Mouse (Mus musculus) kidney, postnatal 0 days (tissue): ENCODE data around the gene Top1. TPM values are rescaled to one million over a fixed set of nuclear protein-coding genes. Genes with fewer than 3 reads are reported as not detected.

Experiments used
- ATAC-seq: fragments of 200-750 bp; cut with Nextera tagmentation; replicated peaks from 2 replicates; pipeline ENCODE4 v1.8.0; 2017; ENCODE audit warnings: low read depth, moderate number of reproducible peaks, moderate TSS enrichment, moderate library complexity; ENCODE audit not compliant: low FRiP score
- DNase-seq: peaks from one replicate; pipeline ENCODE4 v3.0.0-alpha.2; 2016; ENCODE audit warnings: low spot score
- H3K27ac ChIP-seq: fragments of 300-500 bp; sonication (generic); 2 replicates; pipeline ENCODE4 v1.5.1; 2014; ENCODE audit warnings: mild to moderate bottlenecking
- H3K27me3 ChIP-seq: fragments of 300-500 bp; sonication (generic); 2 replicates; pipeline ENCODE4 v1.6.1; 2014; ENCODE audit warnings: low read length, mixed read lengths; ENCODE audit not compliant: insufficient read depth
- H3K36me3 ChIP-seq: fragments of 300-500 bp; sonication (generic); 2 replicates; pipeline ENCODE4 v1.6.1; 2014; ENCODE audit warnings: low read length, mixed read lengths; ENCODE audit not compliant: insufficient read depth
- H3K4me1 ChIP-seq: fragments of 300-500 bp; sonication (generic); replicated peaks from 2 replicates; pipeline ENCODE4 v1.6.1; 2014; ENCODE audit warnings: antibody characterized with exemption, low read length, mixed read lengths; ENCODE audit not compliant: insufficient read depth
- H3K4me2 ChIP-seq: fragments of 300-500 bp; sonication (generic); 2 replicates; pipeline ENCODE4 v1.6.1; 2014; ENCODE audit warnings: mild to moderate bottlenecking, low read length, moderate library complexity, mixed read lengths
- H3K4me3 ChIP-seq: fragments of 300-500 bp; sonication (generic); replicated peaks from 2 replicates; pipeline ENCODE4 v1.5.1; 2014; ENCODE audit warnings: low read depth, low read length
- H3K9ac ChIP-seq: fragments of 300-500 bp; sonication (generic); 2 replicates; pipeline ENCODE4 v1.6.1; 2014; ENCODE audit warnings: low read depth, low read length
- H3K9me3 ChIP-seq: fragments of 300-500 bp; sonication (generic); replicated peaks from 2 replicates; pipeline ENCODE4 v1.6.1; 2016; ENCODE audit warnings: low read length, inconsistent platforms, mixed read lengths
- CTCF ChIP-seq: IDR thresholded peaks from 2 replicates; pipeline ENCODE4 v1.5.1; 2016; ENCODE audit warnings: antibody characterized with exemption, low read depth, mild to moderate bottlenecking, moderate library complexity
- WGBS: fragments of 180-500 bp; shearing (Covaris S2); extraction: QIAGEN DNeasy Blood & Tissue Kit; methylation state at CpG from one replicate; pipeline ENCODE4 v1.1.7; 2014; 5-methylcytosine and 5-hydroxymethylcytosine counted together
- polyA plus RNA-seq: library from polyadenylated mRNA; unstranded; fragments of >200 nt; fragmentation: Nextera tagmentation; extraction: Ambion mirVana; gene quantifications from 2 replicates; pipeline ENCODE4 v1.2.1, GENCODE M21; 2015

Gene Top1
- polyA plus RNA-seq, 1 experiment from 2014 or later, result 56.2 TPM

GRCm38 (mm10) chr2:160629528-160629830 is 16.2 kb upstream of the Top1 start:
- Histone ChIP-seq H3K36me3 (no peaks in the 10 kb centered on the region), H3K4me1 (no peaks in the 10 kb centered on the region), H3K4me2 (no peak overlapping the region), H3K4me3 (no peak overlapping the region), H3K9me3 (no peaks in the 10 kb centered on the region), H3K9ac (no peak overlapping the region), H3K27ac (no peak overlapping the region), H3K27me3 (no peaks in the 10 kb centered on the region)
- no peak for TF ChIP-seq CTCF
- WGBS, result 92% methylated on average over 8 of the region's 8 CpGs
- DNase-seq (no peak), ATAC-seq (no peak)

- no peak overlapping the region for H3K4me2 ChIP-seq
- H3K27me3 ChIP-seq, result no peaks in the 10 kb centered on the region
- ATAC-seq (no peak), DNase-seq (no peak)
- H3K9ac ChIP-seq, result no peak overlapping the region
- H3K4me1 ChIP-seq, result no peaks in the 10 kb centered on the region
- H3K36me3 ChIP-seq, result no peaks in the 10 kb centered on the region
- H3K27ac ChIP-seq, result no peak overlapping the region
- no peak for TF ChIP-seq CTCF
- no peak overlapping the region for H3K4me3 ChIP-seq
- 72% methylated on average over 9 of the region's 9 CpGs for WGBS
- no peaks in the 10 kb centered on the region for H3K9me3 ChIP-seq
These were observed 14.7 kb upstream of the Top1 start for GRCm38 (mm10) chr2:160630872-160631597.

GRCm38 (mm10) chr2:160639911-160640717 is 5.6 kb upstream of the Top1 start:
- Histone ChIP-seq H3K4me2 (no peak overlapping the region), H3K27me3 (no peaks in the 10 kb centered on the region), H3K4me3 (no peak overlapping the region), H3K9ac (no peak overlapping the region), H3K36me3 (no peaks in the 10 kb centered on the region), H3K27ac (no peak overlapping the region), H3K4me1 (no peaks in the 10 kb centered on the region), H3K9me3 (no peaks in the 10 kb centered on the region)
- 81% methylated on average over 13 of the region's 13 CpGs for WGBS
- DNase-seq, result no peak
- no peak for TF ChIP-seq CTCF
- ATAC-seq, result no peak

GRCm38 (mm10) chr2:160641176-160641575 is 4.5 kb upstream of the Top1 start:
- Histone ChIP-seq H3K4me2 (no peak overlapping the region), H3K9ac (no peak overlapping the region), H3K4me3 (no peak overlapping the region), H3K9me3 (no peaks in the 10 kb centered on the region), H3K4me1 (no peaks in the 10 kb centered on the region), H3K27ac (no peak overlapping the region), H3K36me3 (no peaks in the 10 kb centered on the region), H3K27me3 (no peaks in the 10 kb centered on the region)
- DNase-seq, result no peak
- no peak for TF ChIP-seq CTCF
- 58% methylated on average over 2 of the region's 2 CpGs for WGBS
- no peak for ATAC-seq

GRCm38 (mm10) chr2:160646144-160646844 is 606 bp downstream of the Top1 start:
- peak; percentile 74 for DNase-seq
- Histone ChIP-seq H3K27ac (peak overlapping the region; percentile 99), H3K36me3 (no peaks in the 10 kb centered on the region), H3K4me1 (peaks cover 8% of the 10 kb centered on the region), H3K27me3 (no peaks in the 10 kb centered on the region), H3K4me2 (peak overlapping the region; percentile 55), H3K9me3 (no peaks in the 10 kb centered on the region), H3K9ac (peak overlapping the region; percentile 100), H3K4me3 (peak overlapping the region; percentile 100)
- no peak for TF ChIP-seq CTCF
- ATAC-seq, result peak; percentile 47
- under 1% methylated on average over 74 of the region's 76 CpGs for WGBS

GRCm38 (mm10) chr2:160646845-160647178 is 1.1 kb downstream of the Top1 start:
- Histone ChIP-seq H3K9ac (peak overlapping the region; percentile 100), H3K27me3 (no peaks in the 10 kb centered on the region), H3K9me3 (no peaks in the 10 kb centered on the region), H3K36me3 (no peaks in the 10 kb centered on the region), H3K27ac (peak overlapping the region; percentile 99), H3K4me1 (peaks cover 8% of the 10 kb centered on the region), H3K4me3 (peak overlapping the region; percentile 100), H3K4me2 (peak overlapping the region; percentile 55)
- 1% methylated on average over 17 of the region's 17 CpGs for WGBS
- TF ChIP-seq CTCF, result no peak
- peak; percentile 90 for DNase-seq
- ATAC-seq, result no peak
